Mouse (Mus musculus) lung, postnatal 0 days (tissue): ENCODE measurements around the gene Acsm2. TPM values are rescaled to one million over a fixed set of nuclear protein-coding genes. Genes with fewer than 3 reads are reported as not detected.

Experiments
- ATAC-seq: fragments of 200-750 bp; cut with Nextera tagmentation; 2 replicates; pipeline ENCODE4 v1.8.0; 2017; ENCODE audit warnings: moderate library complexity
- DNase-seq: peaks from one replicate; pipeline ENCODE4 v3.0.0-alpha.2; 2016; ENCODE audit warnings: low spot score
- H3K27ac ChIP-seq: fragments of 300-500 bp; sonication (generic); 2 replicates; pipeline ENCODE4 v1.5.1; 2014; ENCODE audit warnings: antibody characterized with exemption, mild to moderate bottlenecking, low read length, mixed read lengths
- H3K27me3 ChIP-seq: fragments of 300-500 bp; sonication (generic); replicated peaks from 2 replicates; pipeline ENCODE4 v1.6.1; 2014; ENCODE audit warnings: low read length, mixed read lengths; ENCODE audit not compliant: insufficient read depth
- H3K36me3 ChIP-seq: fragments of 300-500 bp; sonication (generic); 2 replicates; pipeline ENCODE4 v1.6.1; 2014; ENCODE audit warnings: low read length, mixed read lengths; ENCODE audit not compliant: insufficient read depth
- H3K4me1 ChIP-seq: fragments of 300-500 bp; sonication (generic); 2 replicates; pipeline ENCODE4 v1.6.1; 2014; ENCODE audit warnings: antibody characterized with exemption, low read depth, low read length, mixed read lengths; ENCODE audit not compliant: insufficient read depth
- H3K4me2 ChIP-seq: fragments of 300-500 bp; sonication (generic); replicated peaks from 2 replicates; pipeline ENCODE4 v1.6.1; 2014; ENCODE audit warnings: low read depth, mild to moderate bottlenecking, low read length, moderate library complexity, mixed read lengths
- H3K4me3 ChIP-seq: fragments of 300-500 bp; sonication (generic); 2 replicates; pipeline ENCODE4 v1.5.1; 2014; ENCODE audit warnings: low read depth, low read length
- H3K9ac ChIP-seq: fragments of 300-500 bp; sonication (generic); replicated peaks from 2 replicates; pipeline ENCODE4 v1.6.1; 2014; ENCODE audit warnings: low read depth, mild to moderate bottlenecking
- H3K9me3 ChIP-seq: fragments of 300-500 bp; sonication (generic); 2 replicates; pipeline ENCODE4 v1.6.1; 2016; ENCODE audit warnings: low read length, mixed read lengths
- CTCF ChIP-seq: IDR thresholded peaks from 2 replicates; pipeline ENCODE4 v1.5.1; 2016; ENCODE audit warnings: antibody characterized with exemption, mild to moderate bottlenecking
- EP300 ChIP-seq: IDR thresholded peaks from 2 replicates; pipeline ENCODE4 v1.6.1; 2016; ENCODE audit warnings: antibody characterized with exemption, mild to moderate bottlenecking, control low read depth
- WGBS: fragments of 180-500 bp; shearing (Covaris S2); extraction: QIAGEN DNeasy Blood & Tissue Kit; methylation state at CpG from one replicate; pipeline ENCODE4 v1.1.7; 2014; 5-methylcytosine and 5-hydroxymethylcytosine counted together
- polyA plus RNA-seq: library from polyadenylated mRNA; unstranded; fragments of >200 nt; fragmentation: Nextera tagmentation; extraction: Ambion mirVana; gene quantifications from 2 replicates; pipeline ENCODE4 v1.2.1, GENCODE M21; 2015

Acsm2 gene
- polyA plus RNA-seq, 1 experiment from 2014 or later: not detected

- Histone ChIP-seq H3K36me3 (no peaks in the 10 kb centered on the region), H3K4me3 (no peak overlapping the region), H3K27me3 (no peaks in the 10 kb centered on the region), H3K9me3 (no peaks in the 10 kb centered on the region), H3K4me2 (no peak overlapping the region), H3K9ac (no peak overlapping the region), H3K4me1 (no peaks in the 10 kb centered on the region), H3K27ac (no peak overlapping the region)
- ATAC-seq (no peak), DNase-seq (no peak)
- TF ChIP-seq CTCF (no peak), EP300 (no peak)
- 70% methylated on average over 5 of the region's 5 CpGs for WGBS
Observed at GRCm38 (mm10) chr7:119642307-119642706, 88.2 kb downstream of the Acsm2 start.

Other genes with a start within 250 kb of the Acsm2 start
- gene Gp2, start 95.1 kb upstream of the Acsm2 start, polyA plus RNA-seq: 0.20 and 0.26 TPM in 2 replicates
- not detected in 2 replicates for gene Umod, start 75.1 kb upstream of the Acsm2 start, polyA plus RNA-seq
- gene Acsm5, start 34.9 kb upstream of the Acsm2 start, polyA plus RNA-seq: 0.11 TPM in 1 of 2 replicates, not detected in the other
- not detected in 2 replicates for gene Pdilt, start 30.9 kb upstream of the Acsm2 start, polyA plus RNA-seq
- gene Acsm1, start 52.7 kb downstream of the Acsm2 start, polyA plus RNA-seq: 3.6 and 3.7 TPM in 2 replicates
- gene Acsm4, start 135.7 kb downstream of the Acsm2 start, polyA plus RNA-seq: not detected in 2 replicates
- gene Thumpd1, start 166.5 kb downstream of the Acsm2 start, polyA plus RNA-seq: 28.5 and 30.4 TPM in 2 replicates
- 0.15 TPM in 1 of 2 replicates, not detected in the other for gene Acsm3, start 206.6 kb downstream of the Acsm2 start, polyA plus RNA-seq
- gene Rexo5, start 239.7 kb downstream of the Acsm2 start, polyA plus RNA-seq: 8.3 and 9.2 TPM in 2 replicates
- gene Eri2, start 239.7 kb downstream of the Acsm2 start, polyA plus RNA-seq: 4.9 and 5.7 TPM in 2 replicates